Mouse (Mus musculus) v-Abl transformed pro-B cells (cell line): ENCODE measurements around the gene Tnfrsf26.
"Not testable (repeated sequence)": the region's sequence is repeated elsewhere in the genome, so short reads cannot be mapped to it uniquely, and the experiment has no call there.

Experiments used
- in situ Hi-C, 2 experiments: fragments of 400-800 bp; cut with MboI; formaldehyde crosslinking; loops; one replicate each; pipeline ENCODE4 v1.15.1; 2025; ENCODE audit not compliant: unreplicated experiment in 2 of 2

The Tnfrsf26 gene

GRCm38 (mm10) chr7:143628540-143628939, at the start of gene Tnfrsf26:
Tnfrsf26 (minus strand) TSS chr7:143628722.
- in situ Hi-C loops, result no loop called here

- in situ Hi-C loops, result no loop called here
These were observed 38.1 kb upstream of the Tnfrsf26 start for GRCm38 (mm10) chr7:143666427-143667311.

- in situ Hi-C loops, result no loop called here
These were observed 34.9 kb upstream of the Tnfrsf26 start for GRCm38 (mm10) chr7:143663470-143663869.

GRCm38 (mm10) chr7:143660797-143661196, 32.3 kb upstream of the Tnfrsf26 start:
- in situ Hi-C loops, result no loop called here

- in situ Hi-C loops, result not testable (repeated sequence)
These were observed 21.3 kb upstream of the Tnfrsf26 start for GRCm38 (mm10) chr7:143649769-143650346.

- in situ Hi-C loops, result no loop called here
These were observed 20.7 kb upstream of the Tnfrsf26 start, which contains the start of gene Tnfrsf22 for GRCm38 (mm10) chr7:143649034-143649768. Tnfrsf22 (minus strand) TSS chr7:143649661.

- in situ Hi-C loops, result not testable (repeated sequence)
These were observed 15.4 kb upstream of the Tnfrsf26 start for GRCm38 (mm10) chr7:143643949-143644348.

GRCm38 (mm10) chr7:143636674-143637073, 8.2 kb upstream of the Tnfrsf26 start:
- in situ Hi-C loops, result no loop called here

GRCm38 (mm10) chr7:143631503-143631902, 3.0 kb upstream of the Tnfrsf26 start:
- in situ Hi-C loops, result no loop called here

- in situ Hi-C loops, result no loop called here
These were observed 979 bp upstream of the Tnfrsf26 start for GRCm38 (mm10) chr7:143629501-143629900.

GRCm38 (mm10) chr7:143627555-143628286, 801 bp downstream of the Tnfrsf26 start:
- in situ Hi-C loops, result no loop called here

- in situ Hi-C loops, result no loop called here
These were observed 2.3 kb downstream of the Tnfrsf26 start for GRCm38 (mm10) chr7:143626178-143626577.

- in situ Hi-C loops, result no loop called here
These were observed 3.4 kb downstream of the Tnfrsf26 start for GRCm38 (mm10) chr7:143625151-143625550.

GRCm38 (mm10) chr7:143624561-143624960, 4.0 kb downstream of the Tnfrsf26 start:
- in situ Hi-C loops, result loop anchor here in 1 of 2 experiments (5.0 kb wide), 1 partner anchor 58 kb away; no protein-coding TSS in a partner anchor

GRCm38 (mm10) chr7:143620951-143621350, 7.6 kb downstream of the Tnfrsf26 start:
- in situ Hi-C loops, result loop anchor here in 1 of 2 experiments (5.0 kb wide), 1 partner anchor 61 kb away; no protein-coding TSS in a partner anchor

- in situ Hi-C loops, result no loop called here
These were observed 14.0 kb downstream of the Tnfrsf26 start for GRCm38 (mm10) chr7:143614404-143615135.

- in situ Hi-C loops, result no loop called here
These were observed 16.3 kb downstream of the Tnfrsf26 start for GRCm38 (mm10) chr7:143612215-143612614.

- in situ Hi-C loops, result loop anchor here in 1 of 2 experiments (5.0 kb wide), 1 partner anchor 92 kb away; no protein-coding TSS in a partner anchor
These were observed 23.2 kb downstream of the Tnfrsf26 start for GRCm38 (mm10) chr7:143605321-143605720.

GRCm38 (mm10) chr7:143604889-143605288, 23.6 kb downstream of the Tnfrsf26 start:
- in situ Hi-C loops, result loop anchor here in 1 of 2 experiments (5.0 kb wide), 1 partner anchor 92 kb away; no protein-coding TSS in a partner anchor
